Mouse (Mus musculus) neural tube, embryonic 13.5 days (tissue): Measurements from ENCODE around the gene Odf4. TPM values are rescaled to one million over a fixed set of nuclear protein-coding genes. Genes with fewer than 3 reads are reported as not detected.
A peak's percentile ranks its signal among the peaks of the same experiment; 100 is the strongest.

Experiments used
- ATAC-seq: fragments of 200-750 bp; cut with Nextera tagmentation; 2 replicates; pipeline ENCODE4 v1.8.0; 2017; ENCODE audit warnings: low read depth, mild to moderate bottlenecking, moderate TSS enrichment, moderate library complexity
- H3K27ac ChIP-seq: fragments of 300-500 bp; sonication (generic); replicated peaks from 2 replicates; pipeline ENCODE4 v1.5.1; 2015; ENCODE audit warnings: moderate library complexity, mild to moderate bottlenecking, inconsistent platforms
- H3K27me3 ChIP-seq: fragments of 300-500 bp; sonication (generic); 2 replicates; pipeline ENCODE4 v1.6.1; 2015; ENCODE audit warnings: mild to moderate bottlenecking, inconsistent platforms
- H3K36me3 ChIP-seq: fragments of 300-500 bp; sonication (generic); 2 replicates; pipeline ENCODE4 v1.6.1; 2015; ENCODE audit warnings: mild to moderate bottlenecking, inconsistent platforms
- H3K4me1 ChIP-seq: fragments of 300-500 bp; sonication (generic); replicated peaks from 2 replicates; pipeline ENCODE4 v1.6.1; 2015; ENCODE audit warnings: inconsistent platforms
- H3K4me2 ChIP-seq: fragments of 300-500 bp; sonication (generic); 2 replicates; pipeline ENCODE4 v1.6.1; 2015; ENCODE audit warnings: inconsistent platforms, mild to moderate bottlenecking, moderate library complexity
- H3K4me3 ChIP-seq: fragments of 300-500 bp; sonication (generic); 2 replicates; pipeline ENCODE4 v1.5.1; 2015; ENCODE audit warnings: mild to moderate bottlenecking, inconsistent platforms
- H3K9ac ChIP-seq: fragments of 300-500 bp; sonication (generic); 2 replicates; pipeline ENCODE4 v1.6.1; 2015; ENCODE audit warnings: moderate library complexity, mild to moderate bottlenecking, inconsistent platforms
- H3K9me3 ChIP-seq: fragments of 300-500 bp; sonication (generic); 2 replicates; pipeline ENCODE4 v1.6.1; 2016; ENCODE audit warnings: inconsistent platforms
- WGBS: fragments of 180-500 bp; shearing (Covaris S2); methylation state at CpG from one replicate; pipeline ENCODE4 v1.1.7; 2015; 5-methylcytosine and 5-hydroxymethylcytosine counted together
- polyA plus RNA-seq: library from polyadenylated mRNA; unstranded; fragments of >200 nt; fragmentation: Nextera tagmentation; extraction: Ambion mirVana; gene quantifications from 2 replicates; pipeline ENCODE4 v1.2.1, GENCODE M21; 2015

The Odf4 gene
- polyA plus RNA-seq, 1 experiment from 2014 or later = 0.40 TPM

DNA sequence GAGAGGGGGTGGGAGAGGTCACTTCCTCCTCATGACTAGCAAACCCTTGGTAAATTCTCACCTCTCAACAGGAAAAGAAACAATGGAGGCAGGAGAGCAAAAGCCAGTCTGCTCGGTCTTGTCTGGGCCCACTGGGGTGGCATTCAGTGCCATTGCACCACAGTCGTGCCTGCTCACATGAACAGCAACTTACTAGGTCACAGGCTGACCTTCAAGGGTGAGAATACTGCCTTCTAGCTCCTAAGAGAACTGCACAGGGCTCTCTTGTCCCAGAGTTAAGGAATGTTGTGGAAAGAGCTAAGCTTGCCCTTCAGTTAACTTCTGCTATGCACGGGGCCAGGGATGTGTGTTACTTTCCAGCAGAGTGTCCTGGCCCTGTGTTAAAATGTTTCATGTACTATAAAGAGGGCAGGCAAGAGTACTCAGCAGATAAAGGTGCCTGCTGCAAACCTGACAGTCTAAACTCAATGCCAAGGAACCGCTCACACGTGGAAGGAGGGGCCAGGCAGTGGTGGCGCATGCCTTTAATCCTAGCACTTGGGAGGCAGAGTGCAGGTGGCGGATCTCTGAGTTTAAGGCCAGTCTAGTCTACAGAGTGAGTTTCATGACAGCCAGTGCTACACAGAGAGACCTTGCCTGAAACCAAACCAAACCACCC, 17.9 kb downstream of the Odf4 start:
- Histone ChIP-seq H3K27me3 (no peaks in the 10 kb centered on the region), H3K36me3 (peaks cover 37% of the 10 kb centered on the region), H3K4me2 (no peak overlapping the region), H3K9me3 (no peaks in the 10 kb centered on the region), H3K9ac (no peak overlapping the region), H3K27ac (no peak overlapping the region), H3K4me1 (0 out of 2 replicates have a peak, but pooled peaks cover 3% of the 10 kb centered on the region), H3K4me3 (no peak overlapping the region)
- WGBS = 58% methylated on average over 7 of the region's 7 CpGs
- ATAC-seq = no peak

- Histone ChIP-seq H3K4me2 (no peak overlapping the region), H3K27me3 (no peaks in the 10 kb centered on the region), H3K9me3 (no peaks in the 10 kb centered on the region), H3K4me1 (peaks cover 13% of the 10 kb centered on the region), H3K4me3 (no peak overlapping the region), H3K9ac (no peak overlapping the region), H3K27ac (no peak overlapping the region), H3K36me3 (peaks cover 51% of the 10 kb centered on the region)
- WGBS = 74% methylated on average over 3 of the region's 3 CpGs
- no peak for ATAC-seq
Measured at GRCm38 (mm10) chr11:68907251-68907650, 19.6 kb downstream of the Odf4 start.

GRCm38 (mm10) chr11:68906461-68906790, 20.5 kb downstream of the Odf4 start:
- Histone ChIP-seq H3K36me3 (peaks cover 51% of the 10 kb centered on the region), H3K4me2 (no peak overlapping the region), H3K9ac (no peak overlapping the region), H3K4me3 (no peak overlapping the region), H3K4me1 (peaks cover 11% of the 10 kb centered on the region), H3K27me3 (no peaks in the 10 kb centered on the region), H3K27ac (no peak overlapping the region), H3K9me3 (no peaks in the 10 kb centered on the region)
- 72% methylated on average over 4 of the region's 4 CpGs for WGBS
- ATAC-seq = no peak

DNA sequence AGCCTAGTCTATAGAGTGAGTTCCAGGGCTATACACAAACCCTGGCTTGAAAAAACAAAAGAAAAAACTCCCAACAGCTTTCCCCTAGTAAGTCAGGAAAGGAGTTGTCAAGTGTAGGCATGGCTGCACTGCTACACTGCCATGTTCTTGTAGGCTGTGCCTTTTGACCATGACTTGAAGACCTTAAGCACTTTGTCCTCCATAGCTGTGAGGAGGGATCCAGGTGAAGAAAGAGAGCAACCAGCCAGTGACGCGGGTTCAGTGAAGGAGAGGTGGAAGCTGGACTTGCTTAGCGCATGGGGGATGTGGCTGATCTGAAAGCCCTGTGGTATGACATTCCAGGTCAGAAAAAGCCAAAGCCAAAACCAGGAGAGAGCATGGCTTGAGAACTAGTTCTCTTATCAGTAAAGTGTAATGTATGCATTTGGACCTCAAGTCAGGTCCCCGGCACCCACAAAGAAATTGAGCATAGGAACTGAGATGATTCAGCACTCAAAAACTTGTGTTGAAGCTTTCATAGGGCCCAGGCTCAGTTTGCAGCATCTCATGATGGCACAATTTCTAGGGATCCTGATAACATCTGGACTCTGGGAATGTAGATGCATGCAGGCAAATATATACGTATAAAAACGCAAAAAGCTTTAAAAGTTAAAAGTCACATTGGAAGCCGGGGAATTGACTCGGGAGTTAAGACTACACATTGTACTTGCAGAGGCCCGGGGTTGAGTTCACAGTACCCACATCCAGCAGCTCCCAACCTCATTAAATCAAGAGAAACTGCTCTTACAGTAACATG, 21.0 kb downstream of the Odf4 start:
- ATAC-seq = no peak
- no peak overlapping the region for H3K27ac ChIP-seq
- no peak overlapping the region for H3K9ac ChIP-seq
- H3K4me2 ChIP-seq = no peak overlapping the region
- 93% methylated on average over 9 of the region's 9 CpGs for WGBS
- peaks cover 51% of the 10 kb centered on the region for H3K36me3 ChIP-seq
- H3K27me3 ChIP-seq = no peaks in the 10 kb centered on the region
- peaks cover 14% of the 10 kb centered on the region for H3K4me1 ChIP-seq
- H3K4me3 ChIP-seq = no peak overlapping the region
- H3K9me3 ChIP-seq = no peaks in the 10 kb centered on the region

DNA sequence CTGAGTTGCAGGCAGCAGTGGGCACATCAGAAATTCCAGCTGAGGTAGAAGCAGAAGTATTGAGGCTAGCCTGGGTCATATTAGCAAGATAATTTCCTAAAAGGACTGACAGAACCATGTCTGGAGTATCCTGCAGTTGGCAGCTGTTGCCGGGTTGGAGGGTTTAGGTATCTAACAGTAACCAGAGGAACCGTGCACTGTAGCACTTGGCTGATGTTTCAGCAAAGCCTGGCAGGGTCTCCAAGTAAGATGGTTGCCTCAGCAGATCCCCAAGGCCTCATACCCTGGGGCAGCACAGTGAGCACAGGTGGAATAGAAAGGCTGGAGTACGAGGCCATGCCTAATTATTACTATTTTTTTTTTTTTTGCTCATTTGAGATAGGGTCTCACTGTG, 21.7 kb downstream of the Odf4 start:
- H3K9me3 ChIP-seq = no peaks in the 10 kb centered on the region
- H3K4me3 ChIP-seq = no peak overlapping the region
- peak overlapping the region; percentile 38; the same call in 1 of the 2 replicates for H3K9ac ChIP-seq
- H3K4me2 ChIP-seq = no peak overlapping the region
- peaks cover 51% of the 10 kb centered on the region for H3K36me3 ChIP-seq
- H3K27ac ChIP-seq = no peak overlapping the region
- peaks cover 15% of the 10 kb centered on the region for H3K4me1 ChIP-seq
- ATAC-seq = no peak
- WGBS = 86% methylated on average over 3 of the region's 3 CpGs
- 0 out of 2 replicates have a peak, but pooled peaks cover under 1% of the 10 kb centered on the region for H3K27me3 ChIP-seq

GRCm38 (mm10) chr11:68904375-68905137, 22.3 kb downstream of the Odf4 start:
- Histone ChIP-seq H3K9ac (no peak overlapping the region), H3K36me3 (peaks cover 51% of the 10 kb centered on the region), H3K27me3 (0 out of 2 replicates have a peak, but pooled peaks cover 4% of the 10 kb centered on the region), H3K4me1 (peaks cover 15% of the 10 kb centered on the region), H3K27ac (no peak overlapping the region), H3K4me3 (no peak overlapping the region), H3K4me2 (no peak overlapping the region), H3K9me3 (no peaks in the 10 kb centered on the region)
- ATAC-seq = no peak
- 87% methylated on average over 8 of the region's 8 CpGs for WGBS

DNA sequence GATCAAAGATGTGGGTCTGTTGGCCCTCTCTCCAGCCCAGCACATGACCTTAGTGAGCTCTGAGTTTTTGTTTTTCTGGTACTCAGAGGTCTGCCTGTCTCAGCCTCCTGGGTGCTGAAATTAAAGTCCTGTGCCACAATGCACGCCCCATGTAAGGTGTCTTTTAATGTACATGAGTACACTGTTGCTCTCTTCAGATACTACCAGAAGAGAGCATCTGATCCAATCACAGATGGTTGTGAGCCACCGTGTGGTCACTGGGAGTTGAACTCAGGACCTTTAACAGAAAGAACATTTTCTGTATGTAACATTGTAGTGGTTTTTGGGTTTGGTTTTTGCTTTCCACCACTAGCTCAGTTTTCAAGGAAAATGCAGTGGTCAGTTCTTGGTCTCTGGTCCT, 23.1 kb downstream of the Odf4 start:
- H3K4me3 ChIP-seq = no peak overlapping the region
- no peak overlapping the region for H3K4me2 ChIP-seq
- H3K27me3 ChIP-seq = peaks cover 10% of the 10 kb centered on the region; the same call in 1 of the 2 replicates
- peaks cover 51% of the 10 kb centered on the region for H3K36me3 ChIP-seq
- H3K27ac ChIP-seq = no peak overlapping the region
- 90% methylated on average over 2 of the region's 2 CpGs for WGBS
- H3K9ac ChIP-seq = no peak overlapping the region
- H3K4me1 ChIP-seq = peaks cover 15% of the 10 kb centered on the region
- no peaks in the 10 kb centered on the region for H3K9me3 ChIP-seq
- ATAC-seq = no peak

DNA sequence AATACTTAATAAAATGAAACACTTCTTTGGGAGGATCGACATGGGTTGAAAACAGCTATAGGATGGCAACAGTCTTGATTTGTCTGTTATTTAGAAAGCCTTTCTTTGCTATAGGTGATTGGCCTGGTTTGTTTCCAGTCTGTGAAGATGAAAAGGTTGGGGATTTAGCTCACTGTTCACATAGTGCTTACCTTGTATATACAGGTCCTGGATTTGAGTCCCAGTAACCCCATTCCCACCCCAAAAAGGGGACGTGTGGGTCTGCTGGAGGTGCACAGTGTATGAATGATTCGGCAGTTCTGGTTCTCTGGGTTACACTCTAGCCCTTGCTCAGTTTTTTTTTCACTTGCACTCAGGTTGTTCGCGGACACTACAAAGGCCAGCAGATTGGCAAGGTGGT, 24.1 kb downstream of the Odf4 start:
- Histone ChIP-seq H3K27me3 (peaks cover 10% of the 10 kb centered on the region; the same call in 1 of the 2 replicates), H3K4me1 (peaks cover 15% of the 10 kb centered on the region), H3K4me3 (peak overlapping the region; percentile 72), H3K9ac (peak overlapping the region; percentile 95), H3K36me3 (peaks cover 50% of the 10 kb centered on the region), H3K9me3 (no peaks in the 10 kb centered on the region), H3K27ac (no peak overlapping the region; the same call in 1 of the 2 replicates), H3K4me2 (peak overlapping the region; percentile 69)
- WGBS = 86% methylated on average over 5 of the region's 5 CpGs
- no peak for ATAC-seq

DNA sequence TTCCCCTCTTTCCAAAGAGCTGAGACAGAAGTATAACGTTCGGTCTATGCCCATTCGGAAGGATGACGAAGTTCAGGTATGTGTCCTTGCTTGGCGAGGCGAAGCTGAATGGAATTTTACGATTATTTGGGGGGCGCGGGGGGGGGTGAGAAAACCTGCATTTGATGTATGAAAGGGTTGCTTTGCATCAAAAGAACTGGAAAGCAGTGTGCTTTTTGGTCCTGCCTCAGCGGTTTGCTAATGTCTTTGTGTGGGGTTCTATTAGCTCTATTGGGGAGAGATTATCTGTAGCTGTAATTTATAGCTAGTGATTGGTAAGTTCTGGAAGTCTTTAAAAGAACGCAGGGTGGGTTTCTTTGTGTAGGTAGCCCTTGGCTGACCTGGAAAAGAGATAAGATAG, 24.5 kb downstream of the Odf4 start:
- ATAC-seq = no peak
- Histone ChIP-seq H3K4me1 (peaks cover 15% of the 10 kb centered on the region), H3K36me3 (peaks cover 46% of the 10 kb centered on the region), H3K4me2 (peak overlapping the region; percentile 69), H3K4me3 (peak overlapping the region; percentile 72), H3K27me3 (peaks cover 10% of the 10 kb centered on the region; the same call in 1 of the 2 replicates), H3K27ac (no peak overlapping the region; the same call in 1 of the 2 replicates), H3K9ac (peak overlapping the region; percentile 95), H3K9me3 (no peaks in the 10 kb centered on the region)
- WGBS = 2% methylated on average over 11 of the region's 11 CpGs

GRCm38 (mm10) chr11:68902047-68902364, 24.9 kb downstream of the Odf4 start:
- 4% methylated on average over 10 of the region's 10 CpGs for WGBS
- Histone ChIP-seq H3K9me3 (no peaks in the 10 kb centered on the region), H3K27ac (peak overlapping the region; percentile 94), H3K4me1 (peaks cover 15% of the 10 kb centered on the region), H3K27me3 (peaks cover 10% of the 10 kb centered on the region; the same call in 1 of the 2 replicates), H3K9ac (peak overlapping the region; percentile 95), H3K4me3 (peak overlapping the region; percentile 72), H3K4me2 (peak overlapping the region; percentile 69), H3K36me3 (peaks cover 44% of the 10 kb centered on the region)
- ATAC-seq = no peak

DNA sequence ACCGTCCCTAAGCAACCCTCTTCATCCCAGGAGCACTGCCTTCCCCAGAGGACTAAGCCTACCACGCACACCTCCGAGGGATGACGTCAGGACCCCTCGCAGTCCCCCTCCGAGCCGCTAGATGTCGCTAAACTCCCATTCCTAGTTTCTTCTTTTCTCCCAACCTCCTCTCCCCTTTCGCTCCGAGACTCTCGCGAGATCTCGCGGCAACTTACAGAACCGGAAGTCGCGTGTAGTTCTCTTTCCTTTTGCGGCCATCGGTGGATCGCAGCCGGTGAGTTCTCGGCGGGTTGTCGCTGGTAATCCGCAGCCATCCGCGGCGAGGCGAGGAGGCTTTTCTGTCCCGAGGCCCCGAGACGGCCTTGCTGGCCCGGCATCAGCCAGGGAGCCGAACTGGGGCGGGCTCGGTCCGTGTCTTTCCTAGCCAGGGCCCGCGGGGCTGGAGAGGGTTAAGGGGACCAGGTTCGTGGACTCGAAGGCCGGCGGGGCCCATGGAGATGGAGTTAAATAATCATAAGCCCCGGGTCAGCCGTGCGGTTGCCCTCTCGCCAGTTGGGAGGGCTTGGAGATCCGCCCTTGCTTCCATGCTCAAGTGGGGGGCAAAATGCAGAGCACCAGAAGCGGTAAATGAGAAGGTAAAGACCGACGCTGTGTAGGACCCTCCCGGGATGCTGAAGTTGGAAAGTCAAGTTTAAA, 25.4 kb downstream of the Odf4 start, which contains the start of gene Rpl26:
Rpl26 (plus strand) TSS at position 233 of the 696 bp plus-strand sequence.
- Histone ChIP-seq H3K4me3 (peak within 1 kb of the TSS; percentile 72), H3K27ac (peak within 1 kb of the TSS; percentile 94), H3K9me3 (no peaks in the 10 kb centered on the region), H3K36me3 (peaks cover 39% of the 10 kb centered on the region), H3K27me3 (peaks cover 10% of the 10 kb centered on the region; the same call in 1 of the 2 replicates), H3K4me2 (peak within 1 kb of the TSS; percentile 69), H3K4me1 (peaks cover 15% of the 10 kb centered on the region), H3K9ac (peak within 1 kb of the TSS; percentile 95)
- ATAC-seq = peak; percentile 86
- whole genome bisulfite sequencing = under 1% methylated on average over 52 of the region's 52 CpGs
